Mouse (Mus musculus) A20 (cell line): ENCODE data around the gene Sema7a.
A peak's percentile ranks its signal among the peaks of the same experiment; 100 is the strongest.

Experiments used
- DNase-seq: peaks from one replicate; pipeline ENCODE4 v3.0.0-alpha.2; 2011; ENCODE audit warnings: low read depth, low spot score

Sema7a gene

GRCm38 (mm10) chr9:57938225-57939055, 1.5 kb upstream of the Sema7a start:
- no peak for DNase-seq

GRCm38 (mm10) chr9:57940349-57940794, 460 bp downstream of the Sema7a start:
- no peak for DNase-seq

DNA sequence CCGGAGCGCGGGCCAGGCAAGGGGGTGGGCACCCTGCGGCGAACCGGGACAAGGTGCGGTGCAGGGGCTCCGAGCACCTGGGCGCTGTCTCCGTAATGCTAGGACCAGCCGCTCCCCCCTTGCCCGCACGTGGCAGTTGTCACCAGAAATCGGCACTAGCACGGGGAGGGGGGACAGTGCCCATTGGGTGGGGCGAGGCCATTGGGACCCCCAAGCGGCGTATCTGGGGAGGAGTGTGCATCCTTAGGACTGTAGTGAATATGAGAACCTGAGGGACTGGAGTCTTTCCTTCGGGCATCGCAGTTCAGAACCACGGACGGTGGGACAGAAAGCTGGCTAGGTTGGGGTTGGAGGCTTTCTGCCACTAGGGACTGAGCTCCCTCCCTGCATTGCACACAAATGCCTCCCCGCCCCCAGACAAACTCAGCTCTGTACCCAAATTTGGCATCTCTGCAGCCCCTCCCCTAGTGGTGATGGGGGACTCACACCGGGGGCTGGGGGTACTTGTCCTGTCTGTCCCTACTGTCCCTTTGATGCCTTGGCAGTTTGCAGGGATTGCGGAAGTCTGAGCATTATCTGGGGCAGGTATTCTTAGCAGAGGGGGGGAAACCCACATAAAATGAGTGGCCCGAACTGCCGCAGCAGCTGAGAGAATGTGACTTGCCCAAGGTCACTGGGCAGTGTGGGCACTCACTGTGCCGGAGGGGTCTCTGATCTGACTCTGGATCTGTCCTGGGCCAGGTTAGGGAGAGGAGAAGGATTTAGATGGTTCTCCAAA, 1.1 kb downstream of the Sema7a start:
- DNase-seq = peak; percentile 61

DNA sequence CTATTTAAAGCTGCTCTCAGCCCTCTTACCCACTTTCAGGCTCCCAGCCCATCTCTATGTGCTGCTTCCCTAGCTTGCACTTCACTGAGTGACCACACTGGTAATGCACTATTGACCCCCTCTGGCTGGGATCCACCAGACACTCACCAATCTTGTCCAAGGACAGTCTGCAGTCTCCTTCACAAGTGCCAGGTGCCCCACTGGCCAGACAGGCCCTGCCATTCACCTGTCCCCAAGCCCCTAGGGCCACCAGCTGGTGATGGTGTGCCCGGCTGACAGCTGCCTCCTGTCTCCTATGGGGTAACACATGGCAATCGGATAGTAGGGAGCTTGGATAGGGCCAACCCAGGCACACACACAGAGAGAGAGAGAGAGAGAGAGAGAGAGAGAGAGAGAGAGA, 2.1 kb downstream of the Sema7a start:
- DNase-seq = no peak

DNA sequence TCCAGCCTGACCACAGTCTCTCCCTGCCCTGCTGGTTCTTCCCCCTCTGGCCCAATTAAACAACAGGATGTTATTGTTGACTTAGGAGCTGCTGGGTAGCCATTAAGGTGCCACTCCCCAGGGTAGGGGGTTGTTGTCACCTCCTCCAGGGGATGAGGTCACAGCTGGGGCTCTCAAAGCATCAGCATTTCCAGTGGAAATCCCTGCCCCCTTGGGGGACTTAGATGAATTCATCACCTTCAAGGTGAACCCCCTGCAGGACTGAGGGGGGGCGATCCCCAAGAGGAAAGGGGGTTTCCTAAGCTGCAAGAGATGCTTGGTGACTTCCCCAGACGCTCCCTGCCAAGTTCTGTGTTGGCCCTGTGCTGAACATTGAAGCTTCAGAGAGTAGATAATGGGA, 3.2 kb downstream of the Sema7a start:
- peak; percentile 58 for DNase-seq

GRCm38 (mm10) chr9:57944572-57944971, 4.7 kb downstream of the Sema7a start:
- DNase-seq = peak; percentile 76

- no peak for DNase-seq
These were observed 6.1 kb downstream of the Sema7a start for GRCm38 (mm10) chr9:57945771-57946616.

DNA sequence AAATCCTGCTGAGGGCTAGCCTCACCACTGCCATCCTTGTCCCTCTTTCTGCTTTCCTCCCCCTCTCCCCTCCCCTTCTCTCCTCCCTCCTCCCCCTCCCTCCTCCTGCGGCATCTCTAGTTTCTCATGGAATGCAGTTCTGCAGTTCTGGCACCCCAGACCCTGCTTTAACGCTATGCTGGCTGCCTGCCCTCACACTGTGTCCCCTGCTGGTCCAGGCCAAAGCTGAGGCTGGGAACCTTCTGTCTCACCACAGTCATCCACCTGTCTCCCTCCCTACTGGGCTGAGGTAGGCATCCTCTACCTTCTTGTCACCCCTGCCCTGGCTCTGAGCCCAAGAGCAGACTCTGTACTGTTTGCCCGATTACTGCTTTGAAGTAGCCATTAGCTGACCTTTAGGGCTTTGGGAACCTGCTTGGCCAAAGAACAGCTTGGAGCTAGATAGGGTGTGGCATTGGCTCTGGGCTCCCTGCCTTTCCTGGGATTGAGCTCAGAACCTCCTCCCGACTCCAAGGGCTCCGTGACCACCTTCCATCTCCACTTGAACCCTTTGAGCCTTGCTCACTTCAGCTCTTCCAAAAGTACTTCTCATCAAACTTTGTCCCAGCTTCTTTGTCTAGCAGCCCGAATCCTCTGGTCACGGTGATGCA, 7.6 kb downstream of the Sema7a start:
- DNase-seq = no peak

GRCm38 (mm10) chr9:57948333-57948931, 8.5 kb downstream of the Sema7a start:
- DNase-seq = no peak

DNA sequence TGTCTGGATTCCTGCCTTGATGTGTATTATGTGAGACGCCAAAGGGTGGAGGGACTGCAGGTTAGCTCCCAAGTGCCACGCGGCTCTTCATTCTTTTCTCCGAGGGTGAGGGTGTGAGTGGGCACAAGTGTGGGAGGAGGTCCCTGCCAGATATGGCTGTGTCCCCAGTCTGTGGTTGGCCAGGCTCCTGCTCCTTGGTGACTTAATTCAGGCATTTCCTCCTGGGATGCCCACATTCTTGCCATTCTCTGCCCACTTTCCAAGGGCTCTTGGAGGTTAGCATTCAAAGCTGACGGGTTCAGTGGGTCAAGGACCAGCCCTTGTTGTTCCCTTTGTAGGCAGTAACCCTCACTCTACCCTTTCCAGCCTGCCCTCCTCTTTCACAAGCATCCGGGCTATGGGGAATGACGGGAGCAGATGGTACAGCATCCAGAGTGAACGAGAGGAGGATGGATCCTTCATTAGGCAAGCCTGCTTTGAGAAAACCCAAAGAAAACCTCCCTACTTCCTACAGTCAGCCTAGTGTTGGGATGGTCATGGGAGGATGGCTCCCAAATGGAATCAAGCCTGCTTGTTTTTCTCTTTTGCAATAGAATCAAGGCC, 9.3 kb downstream of the Sema7a start:
- DNase-seq = no peak

GRCm38 (mm10) chr9:57949879-57950278, 10.0 kb downstream of the Sema7a start:
- no peak for DNase-seq

- DNase-seq = no peak
These were observed 10.6 kb downstream of the Sema7a start for GRCm38 (mm10) chr9:57950519-57950918.

DNA sequence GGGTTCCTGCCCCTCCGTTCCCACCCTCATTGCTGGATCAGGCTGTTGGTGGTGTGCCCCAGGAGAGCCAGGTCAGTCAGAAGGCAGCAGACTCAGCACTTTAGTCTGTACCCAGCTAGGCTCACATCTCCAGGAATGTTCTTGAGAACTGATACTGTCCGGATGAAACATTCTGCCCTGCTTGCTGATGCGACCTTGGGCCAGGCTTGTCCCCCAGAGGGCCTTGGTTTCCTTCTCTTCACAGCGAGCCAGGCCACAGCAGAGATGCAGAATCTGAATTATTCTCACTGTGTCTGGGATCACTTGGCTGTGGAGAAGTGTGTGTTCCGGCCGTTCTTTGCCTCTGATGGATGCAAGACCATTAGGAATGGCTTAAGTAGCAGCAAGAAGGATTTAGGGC, 12.1 kb downstream of the Sema7a start:
- no peak for DNase-seq

DNA sequence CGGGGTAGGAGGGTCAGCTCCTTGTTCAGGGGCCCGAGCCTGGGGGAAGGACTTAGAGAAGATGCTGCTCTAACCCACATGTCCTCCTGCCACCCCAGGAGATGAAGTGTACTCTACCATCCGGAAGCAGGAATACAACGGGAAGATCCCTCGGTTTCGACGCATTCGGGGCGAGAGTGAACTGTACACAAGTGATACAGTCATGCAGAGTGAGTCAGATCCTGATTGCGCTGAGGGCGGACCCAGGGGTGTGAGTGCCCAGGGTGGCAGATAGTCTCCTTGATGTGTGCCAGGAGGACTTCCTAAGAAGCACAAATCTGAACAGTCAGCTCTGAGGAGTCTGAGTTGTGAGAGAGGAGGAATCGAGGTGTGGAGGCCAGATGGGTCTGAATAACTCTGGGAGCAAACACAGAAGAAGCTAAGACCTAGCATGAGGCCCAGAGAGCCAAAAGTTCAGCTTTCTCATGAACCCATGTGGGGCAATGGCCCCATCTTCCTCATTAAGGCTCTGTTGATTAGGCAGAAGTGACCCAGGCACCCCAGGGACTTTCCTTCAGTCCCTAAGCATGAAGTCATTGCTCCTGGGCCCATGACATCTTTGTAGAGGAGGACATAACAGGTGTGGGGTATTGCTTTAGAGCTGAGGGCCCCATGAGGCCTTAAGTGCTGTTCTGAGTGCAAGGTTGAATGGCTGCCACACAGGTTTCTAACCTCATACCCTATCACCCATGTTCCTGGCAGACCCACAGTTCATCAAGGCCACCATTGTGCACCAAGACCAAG, 15.2 kb downstream of the Sema7a start:
- peak; percentile 80 for DNase-seq

- DNase-seq = no peak
These were observed 15.9 kb downstream of the Sema7a start for GRCm38 (mm10) chr9:57955764-57956163.

DNA sequence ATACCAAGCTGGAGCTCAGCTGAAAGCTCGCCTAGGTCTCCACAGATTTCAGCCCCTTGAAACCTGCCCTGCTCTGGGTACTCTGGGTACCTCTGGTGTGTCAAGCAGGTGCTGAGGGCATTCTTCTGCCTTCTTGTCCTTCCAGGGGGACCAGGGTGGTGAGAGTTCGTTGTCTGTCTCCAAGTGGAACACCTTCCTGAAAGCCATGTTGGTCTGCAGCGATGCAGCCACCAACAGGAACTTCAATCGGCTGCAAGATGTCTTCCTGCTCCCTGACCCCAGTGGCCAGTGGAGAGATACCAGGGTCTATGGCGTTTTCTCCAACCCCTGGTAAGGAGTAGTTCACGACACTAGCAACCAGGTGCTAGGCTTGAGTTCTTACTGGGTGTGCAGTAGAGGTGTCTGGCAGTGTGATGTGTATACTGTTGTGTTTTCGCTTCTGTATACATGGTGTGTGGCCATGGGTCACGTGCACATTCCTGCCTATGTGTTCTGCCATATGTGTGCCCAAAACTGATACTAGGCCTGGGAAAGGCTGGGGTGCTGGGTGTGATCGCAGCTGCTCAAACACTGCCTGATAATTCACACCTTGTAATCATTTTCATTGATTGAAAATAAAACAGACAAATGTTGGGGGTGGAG, 16.4 kb downstream of the Sema7a start:
- DNase-seq = no peak

- DNase-seq = peak; percentile 88
These were observed 16.9 kb downstream of the Sema7a start for GRCm38 (mm10) chr9:57956838-57957236.

- DNase-seq = no peak
These were observed 18.7 kb downstream of the Sema7a start for GRCm38 (mm10) chr9:57958615-57959014.

DNA sequence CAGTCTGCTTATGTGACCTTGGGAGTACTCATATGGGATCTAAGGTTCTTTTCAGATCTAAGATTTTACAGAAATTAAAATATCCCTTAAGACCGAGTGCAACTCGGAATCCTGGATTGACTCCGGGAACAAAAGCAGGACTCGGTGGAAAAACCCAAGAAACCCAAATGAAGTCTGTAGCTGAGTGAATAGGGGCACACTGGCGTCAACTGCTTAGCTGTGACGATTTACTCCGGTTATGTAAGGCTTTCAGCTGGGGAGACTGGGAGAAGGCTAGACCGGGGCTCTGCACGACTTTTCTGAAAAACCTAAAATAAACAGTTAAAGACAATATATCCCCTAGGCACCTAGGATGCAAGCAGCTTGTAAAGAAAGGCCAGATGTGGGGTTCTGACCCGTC, 19.5 kb downstream of the Sema7a start:
- no peak for DNase-seq
